Mouse (Mus musculus): Measurements from ENCODE around the gene Gfer. TPM values are rescaled to one million over a fixed set of nuclear protein-coding genes. Genes with fewer than 3 reads are reported as not detected.

Gfer gene
- total and polyA plus RNA-seq, 3 experiments: 69.1 to 105 (median 94.8) TPM

- Histone ChIP-seq H3K4me1 (ENCODE audit: control insufficient read depth in 1 of 2, insufficient read depth in 2 of 2) (peaks cover 9 to 29% of the 10 kb centered on the region in 2 experiments), H3K27ac (ENCODE audit: insufficient read depth, low read depth) (no peak within 1 kb of the TSS), H3K79me2 (replicated peaks; ENCODE audit: control insufficient read depth, extremely low read depth, insufficient read depth, poor library complexity, severe bottlenecking) (no peaks in the 10 kb centered on the region), H3K27me3 (replicated peaks) (peaks cover 28% of the 10 kb centered on the region), H3K4me3 (replicated peaks in 1 of 3; ENCODE audit: low read depth in 2 of 3, low read length in 2 of 3, poor library complexity in 1 of 3) (peak within 1 kb of the TSS; percentile 39 to 68 (median 44)), H3K4me2 (ENCODE audit: insufficient read depth, low read depth, poor library complexity, severe bottlenecking) (peak within 1 kb of the TSS; percentile 67), H3K9ac (ENCODE audit: insufficient read depth, low read depth) (peak within 1 kb of the TSS; percentile 10; the same call in 1 of the 2 replicates), H3K36me3 (replicated peaks in 1 of 2; ENCODE audit: control insufficient read depth in 1 of 2, insufficient read depth in 1 of 2, low read length in 1 of 2) (no peaks in the 10 kb centered on the region), H3K9me3 (replicated peaks; ENCODE audit: low read length) (no peaks in the 10 kb centered on the region)
- dilution Hi-C loops (cut with MboI; ENCODE audit: extremely low pct_ligation_motif_present, extremely low pct_unique_long_range_greater_than_20kb, low sequenced_read_pairs): no loop called here
- in situ Hi-C loops (cut with MboI; ENCODE audit: low pct_ligation_motif_present, low pct_unique_long_range_greater_than_20kb, low sequenced_read_pairs): loop anchor here (5.0 kb wide), 1 partner anchor 53 kb away; no protein-coding TSS in a partner anchor
- no peak for TF ChIP-seq IRF4 (IDR thresholded peaks at IDR 0.05; ENCODE audit: low read depth, low read length)
- no peak for TF ChIP-seq PAX5 (IDR thresholded peaks at IDR 0.05; ENCODE audit: low read length)
- TF ChIP-seq E2F4 (IDR thresholded peaks at IDR 0.05; ENCODE audit: insufficient replicate concordance, low read depth, low read length): no peak
- TF ChIP-seq POLR2A (IDR thresholded peaks at IDR 0.05; ENCODE audit: low read depth, low read length): no peak
- TF ChIP-seq EP300 (IDR thresholded peaks at IDR 0.05; ENCODE audit: low read length): no peak
- no peak for TF ChIP-seq NELFE (IDR thresholded peaks at IDR 0.05; ENCODE audit: low read depth, low read length)
- no peak for TF ChIP-seq RAD21 (IDR thresholded peaks at IDR 0.05; ENCODE audit: low read depth, low read length)
- no peak for TF ChIP-seq ETS1 (conservative IDR thresholded peaks at IDR 0.05; ENCODE audit: low read depth, low read length)
- no peak for DNase-seq (ENCODE audit: extremely low read depth)
Observed at GRCm38 (mm10) chr17:24650070-24650616, 45.8 kb downstream of the Gfer start, which contains the start of gene Slc9a3r2. Gene Slc9a3r2 (minus strand): TSS chr17:24650327.

- Histone ChIP-seq H3K27ac (ENCODE audit: insufficient read depth, low read depth) (no peak overlapping the region), H3K4me2 (ENCODE audit: insufficient read depth, low read depth, poor library complexity, severe bottlenecking) (peak overlapping the region; percentile 67), H3K9me3 (replicated peaks; ENCODE audit: low read length) (no peaks in the 10 kb centered on the region), H3K4me3 (replicated peaks in 1 of 3; ENCODE audit: low read depth in 2 of 3, low read length in 2 of 3, poor library complexity in 1 of 3) (peak overlapping the region; percentile 39 to 68 (median 44)), H3K27me3 (replicated peaks) (peaks cover 28% of the 10 kb centered on the region), H3K79me2 (replicated peaks; ENCODE audit: control insufficient read depth, extremely low read depth, insufficient read depth, poor library complexity, severe bottlenecking) (no peaks in the 10 kb centered on the region), H3K9ac (ENCODE audit: insufficient read depth, low read depth) (peak overlapping the region; percentile 10; the same call in 1 of the 2 replicates), H3K4me1 (ENCODE audit: control insufficient read depth in 1 of 2, insufficient read depth in 2 of 2) (peaks cover 12 to 33% of the 10 kb centered on the region in 2 experiments), H3K36me3 (replicated peaks in 1 of 2; ENCODE audit: control insufficient read depth in 1 of 2, insufficient read depth in 1 of 2, low read length in 1 of 2) (no peaks in the 10 kb centered on the region)
- dilution Hi-C loops (cut with MboI; ENCODE audit: extremely low pct_ligation_motif_present, extremely low pct_unique_long_range_greater_than_20kb, low sequenced_read_pairs) (no loop called here), in situ Hi-C loops (cut with MboI; ENCODE audit: low pct_ligation_motif_present, low pct_unique_long_range_greater_than_20kb, low sequenced_read_pairs) (loop anchor here (5.0 kb wide), 1 partner anchor 52 kb away; no protein-coding TSS in a partner anchor)
- DNase-seq (ENCODE audit: extremely low read depth): no peak
- TF ChIP-seq E2F4 (IDR thresholded peaks at IDR 0.05; ENCODE audit: insufficient replicate concordance, low read depth, low read length) (no peak), CHD1 (IDR thresholded peaks at IDR 0.05; ENCODE audit: low read depth, low read length) (no peak), NELFE (IDR thresholded peaks at IDR 0.05; ENCODE audit: low read depth, low read length) (no peak)
Observed at GRCm38 (mm10) chr17:24649581-24650069, 46.3 kb downstream of the Gfer start.

GRCm38 (mm10) chr17:24648731-24649377, 47.1 kb downstream of the Gfer start:
- in situ Hi-C loops (cut with MboI; ENCODE audit: low pct_ligation_motif_present, low pct_unique_long_range_greater_than_20kb, low sequenced_read_pairs): no loop called here
- H3K4me3 ChIP-seq (replicated peaks in 1 of 3; ENCODE audit: low read depth in 2 of 3, low read length in 2 of 3, poor library complexity in 1 of 3): no peak overlapping the region

More at GRCm38 (mm10) chr17:24648731-24649377, 47.1 kb downstream of the Gfer start:
- DNase-seq (ENCODE audit: extremely low read depth): no peak
- Histone ChIP-seq H3K9me3 (replicated peaks; ENCODE audit: low read length) (no peaks in the 10 kb centered on the region), H3K4me1 (ENCODE audit: control insufficient read depth in 1 of 2, insufficient read depth in 2 of 2) (peaks cover 12 to 34% of the 10 kb centered on the region in 2 experiments), H3K27me3 (replicated peaks) (peaks cover 28% of the 10 kb centered on the region), H3K79me2 (replicated peaks; ENCODE audit: control insufficient read depth, extremely low read depth, insufficient read depth, poor library complexity, severe bottlenecking) (no peaks in the 10 kb centered on the region), H3K4me2 (ENCODE audit: insufficient read depth, low read depth, poor library complexity, severe bottlenecking) (no peak overlapping the region), H3K27ac (ENCODE audit: insufficient read depth, low read depth) (no peak overlapping the region), H3K36me3 (replicated peaks in 1 of 2; ENCODE audit: control insufficient read depth in 1 of 2, insufficient read depth in 1 of 2, low read length in 1 of 2) (no peaks in the 10 kb centered on the region), H3K9ac (ENCODE audit: insufficient read depth, low read depth) (no peak overlapping the region)
- TF ChIP-seq USF2 (conservative IDR thresholded peaks at IDR 0.05; ENCODE audit: low read depth, low read length) (no peak), CTCF (conservative IDR thresholded peaks at IDR 0.05 in 1 of 2, IDR thresholded peaks at IDR 0.05 in 1 of 2; ENCODE audit: low read depth in 2 of 2, low read length in 2 of 2) (peak in 1 of 2 experiments; percentile 21; a peak in 1 of 4 replicates), CHD1 (IDR thresholded peaks at IDR 0.05; ENCODE audit: low read depth, low read length) (no peak)
- dilution Hi-C loops (cut with MboI; ENCODE audit: extremely low pct_ligation_motif_present, extremely low pct_unique_long_range_greater_than_20kb, low sequenced_read_pairs): no loop called here
